Mouse (Mus musculus) ovary, adult 18-20 months (tissue): ENCODE measurements around the gene Hspa1a.
"Not testable (repeated sequence)": the region's sequence is repeated elsewhere in the genome, so short reads cannot be mapped to it uniquely, and the experiment has no call there.

Source experiments
- DNase-seq: peaks from one replicate; pipeline ENCODE4 v3.0.0; 2022; ENCODE audit warnings: low spot score, mixed read lengths

The Hspa1a gene

DNA sequence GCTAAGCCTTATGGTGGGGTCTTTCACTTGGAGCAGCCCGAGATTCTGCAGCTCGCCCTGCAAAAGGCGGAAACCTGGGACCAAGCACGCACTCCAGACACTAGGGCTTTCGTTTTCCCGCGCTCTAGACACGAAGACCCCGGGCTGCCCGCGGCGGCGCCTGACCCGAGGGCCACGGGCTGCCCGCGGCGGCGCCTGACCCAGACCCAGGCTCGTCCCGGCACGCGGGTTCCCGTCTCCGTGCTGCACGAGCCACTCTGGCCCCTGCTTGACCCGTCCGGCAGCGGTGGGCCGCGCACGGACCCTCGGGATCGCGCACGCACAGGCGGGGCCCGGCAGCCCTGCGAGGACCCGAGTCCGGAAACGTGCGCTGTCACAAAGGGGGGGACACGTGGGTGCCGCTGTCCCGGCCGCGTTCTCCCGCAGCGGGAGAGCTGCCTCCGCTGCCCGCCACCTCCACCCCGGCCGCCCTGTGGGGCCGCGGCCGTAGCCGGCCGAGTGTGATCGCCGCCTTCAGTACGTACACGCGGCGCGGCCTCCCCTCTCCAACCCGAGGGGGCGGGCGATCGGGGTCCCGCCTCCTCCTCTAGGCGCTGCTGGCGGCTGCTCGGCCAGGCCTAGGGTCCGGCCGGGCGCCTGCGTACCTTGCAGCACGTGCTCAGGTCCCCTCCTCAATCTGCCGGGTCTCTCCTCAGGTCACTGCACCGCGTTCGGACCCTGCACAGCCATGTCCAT, 28.9 kb upstream of the Hspa1a start, which contains the start of gene Vars:
Gene Vars (plus strand): TSS at position 271 of the 735 bp plus-strand sequence.
- DNase-seq = peak; percentile 86

DNA sequence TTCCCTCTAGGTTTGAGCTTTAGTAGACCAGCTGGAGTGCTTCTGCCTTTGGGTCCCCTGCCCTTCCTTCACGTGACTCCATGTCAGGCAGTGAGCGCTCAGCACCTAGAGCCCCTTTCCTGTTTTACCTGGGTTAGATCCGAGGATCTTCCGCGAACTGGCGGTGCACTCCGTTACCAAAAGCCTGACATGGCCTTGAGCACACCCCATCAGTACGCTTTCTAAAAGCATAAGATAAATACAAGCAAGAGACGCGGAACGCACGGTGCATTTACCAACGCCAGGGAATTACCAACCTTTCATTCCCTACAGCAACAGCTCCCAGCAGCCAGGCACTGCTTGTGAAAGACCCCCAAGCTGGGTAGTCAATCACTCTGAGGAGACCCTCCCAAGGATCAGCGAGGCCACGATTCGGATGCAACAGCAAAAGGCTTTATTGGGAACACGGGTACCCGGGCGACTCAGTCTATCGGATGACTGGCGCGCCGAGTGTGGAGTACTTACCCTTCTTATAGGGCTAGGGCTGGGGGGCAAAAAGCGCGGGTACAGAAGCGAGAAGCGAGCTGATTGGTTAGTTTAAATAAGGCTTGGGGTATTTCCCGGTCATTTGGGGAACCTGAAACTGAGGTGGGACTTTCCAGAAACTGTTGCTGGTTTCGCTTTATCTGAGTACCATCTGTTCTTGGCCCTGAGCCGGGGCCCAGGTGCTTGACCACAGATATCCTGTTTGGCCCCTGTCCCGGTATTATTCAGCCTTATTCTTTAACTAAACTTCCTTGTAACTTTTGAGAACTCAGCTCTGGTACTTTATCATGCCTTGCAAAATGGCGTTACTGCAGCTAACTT, 28.1 kb upstream of the Hspa1a start:
- not testable (repeated sequence) for DNase-seq

DNA sequence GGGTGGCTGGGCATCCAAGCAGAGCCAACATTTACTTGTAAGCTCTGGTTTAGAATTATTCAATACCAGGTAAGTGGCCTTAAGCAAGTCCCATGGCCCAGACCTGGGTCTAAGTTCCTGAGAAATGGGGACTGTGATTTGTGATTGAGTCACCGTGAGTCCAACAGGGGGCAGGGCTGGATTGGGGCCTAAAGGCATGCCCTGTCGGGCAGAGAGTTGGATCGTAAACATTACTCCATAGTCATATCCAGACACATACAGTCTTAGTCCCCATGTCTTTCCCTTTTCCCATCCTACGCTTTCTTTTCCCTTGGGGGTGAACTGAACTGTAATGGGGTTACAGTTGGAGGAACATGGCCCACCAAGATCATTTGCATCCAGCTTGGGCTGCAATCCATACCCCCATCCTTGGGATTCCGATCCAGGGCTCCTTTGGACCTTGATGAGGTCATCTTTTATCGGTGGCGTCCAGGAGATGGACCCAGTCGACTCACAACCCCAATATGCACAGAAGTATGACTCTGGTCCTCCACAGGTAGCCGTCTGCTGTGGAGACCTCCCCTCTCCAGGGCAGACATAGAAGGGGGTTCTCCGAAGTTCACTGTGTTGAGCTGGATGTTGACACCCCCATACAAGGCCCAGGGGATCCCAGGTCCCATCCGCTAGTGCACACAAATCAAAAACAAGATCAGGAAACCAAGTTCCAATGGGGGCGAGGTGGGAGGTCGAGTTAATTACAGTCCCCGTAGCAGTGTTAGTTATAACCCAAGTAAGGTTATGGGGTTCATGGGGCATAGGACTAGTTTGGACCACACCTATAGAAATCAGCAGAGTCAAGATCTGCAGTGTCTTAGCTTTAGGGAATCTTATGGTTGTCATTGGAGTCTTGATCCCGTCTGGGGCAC, 26.8 kb upstream of the Hspa1a start:
- no peak for DNase-seq

DNA sequence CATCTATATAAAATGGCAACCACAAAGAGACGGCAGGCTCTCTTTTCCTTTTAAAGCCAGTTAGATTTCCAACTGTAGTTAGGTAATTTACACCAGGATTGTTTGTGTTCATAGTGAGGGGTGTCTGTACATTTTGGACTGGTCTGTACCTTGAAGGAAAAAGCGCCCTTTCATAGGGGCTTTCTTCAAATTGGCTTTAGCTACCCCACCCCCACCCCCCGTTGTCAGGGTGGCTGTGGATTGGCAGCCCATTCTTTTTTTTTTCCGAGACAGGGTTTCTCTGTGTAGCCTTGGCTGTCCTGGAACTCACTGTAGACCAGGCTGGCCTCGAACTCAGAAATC, 25.2 kb upstream of the Hspa1a start:
- DNase-seq = no peak

DNA sequence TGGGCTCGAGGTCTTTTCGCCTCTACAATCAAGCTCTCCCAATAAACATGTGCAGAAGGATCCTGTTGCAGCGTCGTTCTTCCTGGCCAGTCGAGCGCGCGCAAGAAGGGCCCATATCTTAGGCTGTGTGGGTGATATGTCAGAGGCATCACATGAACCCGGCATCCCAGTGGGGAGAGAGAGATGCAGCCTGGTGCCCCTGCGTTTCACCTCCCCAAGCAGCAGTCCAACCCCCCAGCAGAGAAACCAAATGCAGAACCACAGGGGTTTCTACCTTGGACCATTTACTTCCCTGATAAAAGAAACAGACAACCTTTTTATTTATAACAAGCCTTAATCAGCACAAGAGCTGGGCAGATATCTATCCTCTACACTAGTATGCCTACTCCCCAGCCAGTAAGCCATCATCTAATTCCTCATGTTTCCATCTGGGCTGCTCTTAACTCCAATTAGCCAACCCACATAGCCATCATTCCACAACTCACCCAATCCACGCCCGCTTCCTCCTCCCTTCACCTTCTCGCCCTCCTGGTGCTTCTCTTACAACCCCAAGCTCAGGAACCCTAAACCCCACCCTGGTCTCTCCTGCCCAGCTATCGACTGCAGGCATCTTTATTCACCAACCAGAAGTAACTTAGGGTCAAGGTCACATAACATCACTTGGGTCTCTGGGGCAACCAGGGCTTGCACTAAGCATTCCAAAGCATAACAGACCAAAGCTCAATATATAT, 24.6 kb upstream of the Hspa1a start:
- no peak for DNase-seq

DNA sequence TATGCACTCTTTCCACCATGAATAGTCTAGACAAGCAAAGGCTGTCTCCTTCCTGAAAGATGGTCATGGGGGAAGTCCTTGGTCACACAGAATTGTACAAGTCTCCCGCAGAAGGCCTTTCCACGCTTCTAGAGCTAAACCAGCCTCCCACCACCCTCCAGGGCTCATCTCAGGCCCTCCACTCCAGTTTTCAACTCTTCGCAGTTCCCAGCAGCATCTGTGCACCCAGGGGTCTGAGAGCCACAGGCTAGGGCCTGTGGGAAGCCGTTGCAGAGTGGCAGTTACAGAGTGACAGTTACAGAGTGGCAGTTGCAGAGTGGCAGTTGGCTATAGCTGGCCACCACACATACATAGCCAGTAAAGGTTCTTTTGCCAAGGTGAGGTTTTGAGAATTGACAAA, 24.0 kb upstream of the Hspa1a start:
- DNase-seq = not testable (repeated sequence)

DNA sequence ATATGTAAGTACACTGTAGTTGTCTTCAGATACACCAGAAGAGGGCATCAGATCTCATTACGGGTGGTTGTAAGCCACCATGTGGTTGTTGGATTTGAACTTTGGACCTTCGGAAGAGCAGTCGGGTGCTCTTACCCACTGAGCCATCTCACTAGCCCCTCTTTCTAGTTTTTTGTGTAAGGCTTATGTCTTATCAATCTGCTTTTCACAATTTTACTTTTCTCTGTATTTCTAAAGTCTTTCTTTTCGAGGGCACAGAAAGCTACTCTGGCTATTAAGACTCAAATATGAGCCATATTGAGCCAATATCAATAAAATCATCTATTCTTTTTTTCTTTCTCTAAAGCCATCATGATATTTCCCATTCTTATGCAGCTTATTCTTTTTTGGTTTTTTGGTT, 23.2 kb upstream of the Hspa1a start:
- DNase-seq = not testable (repeated sequence)

DNA sequence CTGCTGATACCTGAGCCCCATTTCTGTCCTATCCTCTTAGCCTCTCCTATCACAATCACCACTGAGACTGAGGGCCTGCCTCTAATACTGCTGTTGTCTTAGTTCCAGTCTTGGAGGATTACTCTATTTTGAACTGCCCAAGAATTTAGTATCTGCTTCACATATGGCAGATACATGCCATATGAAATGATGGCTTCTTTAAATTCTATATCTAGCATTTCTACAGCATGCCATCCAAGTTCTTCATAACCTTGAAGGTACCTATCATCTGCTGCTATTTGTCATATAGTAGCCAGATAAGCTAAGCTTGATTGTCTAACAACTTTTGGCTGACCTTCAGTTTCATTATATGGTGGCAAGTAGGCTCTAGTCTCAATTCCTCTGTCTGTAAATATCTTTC, 22.8 kb upstream of the Hspa1a start:
- no peak for DNase-seq

DNA sequence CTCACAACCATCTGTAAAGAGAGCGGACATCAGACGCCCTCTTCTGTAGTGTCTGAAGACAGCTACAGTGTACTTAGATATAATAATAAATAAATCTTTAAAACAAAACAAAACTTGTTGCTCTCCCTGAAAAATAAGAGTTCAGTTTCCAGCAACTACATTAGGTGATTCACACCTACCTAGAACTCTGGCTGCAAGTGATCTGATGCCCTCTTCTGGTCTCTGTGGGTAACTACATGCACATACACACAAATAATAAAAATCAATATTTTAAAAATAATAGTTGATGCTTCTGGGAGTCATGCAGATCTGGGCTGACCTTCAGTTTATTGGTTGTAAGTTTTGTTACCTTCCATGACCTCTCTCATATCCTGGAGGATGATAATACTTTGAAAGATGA, 12.3 kb upstream of the Hspa1a start:
- no peak for DNase-seq

DNA sequence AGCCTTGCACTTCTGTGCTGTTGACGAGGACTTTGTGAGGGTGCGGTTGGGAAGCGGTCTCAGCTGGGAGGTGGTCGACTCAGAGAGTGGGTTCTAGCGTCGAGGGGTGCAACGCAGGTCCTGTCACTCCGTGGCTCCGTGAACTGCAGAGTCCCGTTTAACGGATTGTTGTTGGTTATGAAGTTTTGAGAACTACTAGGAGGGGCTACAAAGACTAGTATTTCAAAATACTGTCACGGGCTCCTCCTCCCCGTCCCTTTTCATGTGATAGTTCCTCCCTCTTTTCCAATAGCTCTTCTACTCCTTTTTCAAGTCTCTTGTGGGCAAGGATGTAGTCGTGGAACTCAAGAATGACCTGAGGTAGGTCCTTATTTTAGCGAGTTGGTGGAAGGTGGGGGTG, 10.4 kb upstream of the Hspa1a start:
- no peak for DNase-seq

DNA sequence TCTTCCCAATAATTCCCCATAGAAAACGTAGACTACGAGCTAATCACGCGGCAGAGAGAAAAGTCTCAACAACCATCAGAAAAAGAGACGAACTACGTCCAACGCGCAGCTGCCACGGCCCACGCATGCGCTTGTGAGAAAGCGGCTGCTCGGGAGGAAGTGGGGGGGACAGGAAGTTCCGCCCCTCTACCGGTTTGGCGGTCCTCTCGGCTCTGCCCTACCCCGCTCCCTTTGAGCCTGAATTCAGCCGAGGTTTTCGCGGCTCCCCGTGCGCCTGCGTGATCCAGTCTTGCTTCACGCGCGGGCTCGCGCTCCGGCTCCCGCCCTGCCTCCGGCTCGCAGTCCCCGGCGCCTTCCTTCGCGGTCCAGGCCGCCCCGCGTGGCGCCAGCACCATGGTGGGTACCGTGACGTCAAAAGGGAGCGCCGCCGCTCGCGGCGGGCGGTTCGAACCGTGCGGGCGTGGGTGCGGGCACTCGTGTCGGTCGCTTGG, 9.8 kb upstream of the Hspa1a start, which contains the start of gene Lsm2:
Gene Lsm2 (plus strand): TSS at position 173 of the 491 bp plus-strand sequence.
- peak; percentile 87 for DNase-seq

DNA sequence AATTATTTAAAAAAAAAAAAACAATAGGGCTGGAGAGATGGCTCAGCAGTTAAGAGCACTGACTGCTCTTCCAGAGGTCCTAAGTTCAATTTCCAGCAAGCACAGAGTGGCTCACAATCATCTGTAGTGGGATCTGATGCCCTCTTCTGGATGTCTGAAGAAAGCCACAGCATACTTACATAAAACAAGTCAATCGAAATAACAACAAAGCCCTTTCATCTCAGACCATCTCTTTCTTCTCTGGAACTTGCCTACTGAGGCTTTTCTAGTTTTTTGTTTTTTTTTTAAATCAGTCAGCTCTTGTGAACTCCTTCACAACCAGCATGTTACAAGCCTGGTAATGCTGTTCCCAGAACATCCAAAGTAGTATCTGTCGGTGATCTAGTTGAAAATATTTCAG, 8.7 kb upstream of the Hspa1a start:
- no peak for DNase-seq

DNA sequence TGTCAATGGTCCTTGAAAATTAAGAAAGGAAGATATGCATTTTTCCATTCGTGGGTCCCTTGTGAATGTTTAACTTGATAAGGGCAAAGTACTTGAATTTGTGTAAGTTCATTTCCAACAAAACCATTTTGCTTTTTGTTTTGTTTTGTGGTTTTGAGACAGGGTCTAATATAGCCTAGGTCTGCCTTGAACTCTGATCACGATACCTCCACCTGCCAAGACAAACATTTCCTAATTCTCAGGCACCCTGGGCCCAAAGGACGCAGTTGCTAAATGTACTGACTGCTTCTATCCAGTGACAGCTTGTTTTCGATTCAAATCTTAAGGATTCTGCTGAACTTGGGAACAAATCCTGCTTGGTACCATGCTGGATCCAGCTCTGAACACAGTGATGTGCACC, 7.7 kb upstream of the Hspa1a start:
- no peak for DNase-seq

DNA sequence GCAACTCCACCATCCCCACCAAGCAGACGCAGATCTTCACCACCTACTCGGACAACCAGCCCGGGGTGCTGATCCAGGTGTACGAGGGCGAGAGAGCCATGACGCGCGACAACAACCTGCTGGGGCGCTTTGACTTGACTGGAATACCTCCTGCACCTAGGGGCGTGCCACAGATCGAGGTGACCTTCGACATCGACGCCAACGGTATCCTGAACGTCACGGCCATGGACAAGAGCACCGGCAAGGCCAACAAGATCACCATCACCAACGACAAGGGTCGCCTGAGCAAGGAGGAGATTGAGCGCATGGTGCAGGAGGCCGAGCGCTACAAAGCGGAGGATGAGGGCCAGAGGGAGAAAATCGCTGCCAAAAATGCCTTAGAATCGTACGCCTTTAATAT, 6.3 kb upstream of the Hspa1a start:
- no peak for DNase-seq

DNA sequence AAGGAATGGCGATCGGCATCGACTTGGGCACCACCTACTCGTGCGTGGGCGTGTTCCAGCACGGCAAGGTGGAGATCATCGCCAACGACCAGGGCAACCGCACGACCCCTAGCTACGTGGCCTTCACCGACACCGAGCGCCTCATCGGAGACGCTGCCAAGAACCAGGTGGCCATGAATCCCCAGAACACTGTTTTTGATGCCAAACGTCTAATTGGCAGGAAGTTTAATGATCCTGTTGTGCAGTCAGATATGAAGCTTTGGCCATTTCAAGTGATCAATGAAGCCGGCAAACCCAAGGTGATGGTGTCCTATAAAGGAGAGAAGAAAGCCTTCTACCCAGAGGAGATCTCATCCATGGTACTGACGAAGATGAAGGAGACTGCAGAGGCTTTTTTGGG, 5.0 kb upstream of the Hspa1a start:
- DNase-seq = no peak

DNA sequence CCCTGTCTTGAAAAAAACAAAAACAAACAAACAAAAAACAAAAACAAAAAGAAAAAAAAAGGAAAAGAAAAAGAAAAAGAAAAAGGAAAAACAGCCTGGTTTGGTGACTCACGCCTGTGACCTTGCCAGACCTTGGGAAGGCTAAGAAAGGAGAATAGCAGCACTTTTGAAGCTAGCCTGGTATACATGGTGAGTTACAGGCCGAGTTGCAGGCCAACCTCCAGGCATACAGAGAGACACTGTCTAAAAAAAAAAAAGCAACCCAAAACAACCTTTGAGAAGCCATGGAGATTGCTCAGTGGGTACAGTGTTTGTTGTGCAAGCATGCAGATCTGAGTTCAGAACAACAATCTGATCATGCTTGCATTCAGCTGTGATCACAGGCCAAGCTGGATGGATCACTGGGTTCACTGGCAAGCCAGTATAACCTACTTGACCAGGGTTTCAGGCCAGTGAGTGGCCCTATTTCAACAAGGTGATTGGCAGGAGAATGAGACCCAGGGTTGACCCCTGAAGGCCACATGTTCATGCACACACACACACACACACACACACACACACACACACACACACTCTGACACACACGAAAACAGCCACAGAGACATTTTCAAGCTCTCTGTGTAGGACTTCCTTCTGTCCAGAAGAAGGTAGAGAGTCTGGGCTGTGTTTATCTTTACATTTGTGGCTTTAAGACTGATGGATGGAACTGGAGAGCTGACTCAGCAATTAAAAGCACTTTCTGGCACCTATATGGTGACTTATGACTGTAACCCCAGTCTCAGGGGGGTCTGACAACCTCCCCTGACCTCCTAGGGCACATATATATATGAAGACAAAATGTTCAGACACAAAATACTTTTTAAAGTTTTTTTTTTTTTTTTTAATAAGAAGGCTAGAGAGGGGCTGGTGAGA, 3.9 kb upstream of the Hspa1a start:
- no peak for DNase-seq

DNA sequence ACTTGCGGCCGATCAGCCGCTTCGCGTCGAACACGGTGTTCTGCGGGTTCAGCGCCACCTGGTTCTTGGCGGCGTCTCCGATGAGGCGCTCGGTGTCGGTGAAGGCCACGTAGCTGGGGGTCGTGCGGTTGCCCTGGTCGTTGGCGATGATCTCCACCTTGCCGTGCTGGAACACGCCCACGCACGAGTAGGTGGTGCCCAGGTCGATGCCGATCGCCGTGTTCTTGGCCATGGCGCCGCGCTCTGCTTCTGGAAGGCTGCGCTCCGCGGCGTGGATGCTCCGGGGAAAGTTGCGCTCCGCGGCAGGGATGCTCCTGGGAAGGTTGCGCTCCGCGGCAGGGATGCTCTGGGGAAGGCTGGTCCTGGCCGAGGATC, 275 bp downstream of the Hspa1a start:
- DNase-seq = not testable (repeated sequence)

DNA sequence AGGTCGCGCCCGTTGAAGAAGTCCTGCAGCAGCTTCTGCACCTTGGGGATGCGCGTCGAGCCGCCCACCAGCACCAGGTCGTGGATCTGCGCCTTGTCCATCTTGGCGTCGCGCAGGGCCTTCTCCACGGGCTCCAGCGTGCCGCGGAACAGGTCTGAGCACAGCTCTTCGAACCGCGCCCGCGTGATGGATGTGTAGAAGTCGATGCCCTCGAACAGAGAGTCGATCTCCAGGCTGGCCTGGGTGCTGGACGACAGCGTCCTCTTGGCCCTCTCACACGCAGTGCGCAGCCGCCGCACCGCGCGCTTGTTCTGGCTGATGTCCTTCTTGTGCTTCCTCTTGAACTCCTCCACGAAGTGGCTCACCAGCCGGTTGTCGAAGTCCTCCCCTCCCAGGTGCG, 1.1 kb downstream of the Hspa1a start:
- DNase-seq = not testable (repeated sequence)

DNA sequence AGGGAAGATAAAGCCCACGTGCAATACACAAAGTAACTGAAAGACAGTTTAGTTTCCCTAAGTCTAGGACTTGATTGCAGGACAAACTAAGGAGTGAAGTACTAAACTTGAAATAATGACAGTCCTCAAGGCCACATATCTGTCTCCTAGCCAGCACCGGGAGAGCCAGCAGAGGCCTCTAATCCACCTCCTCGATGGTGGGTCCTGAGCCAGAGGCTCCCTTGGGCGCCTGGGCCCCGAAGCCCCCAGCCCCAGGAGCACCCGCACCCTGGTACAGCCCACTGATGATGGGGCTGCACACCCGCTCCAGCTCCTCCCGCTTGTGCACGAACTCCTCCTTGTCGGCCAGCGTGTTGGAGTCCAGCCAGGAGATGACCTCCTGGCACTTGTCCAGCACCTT, 2.1 kb downstream of the Hspa1a start, which contains the start of gene Gm20481:
Gene Gm20481 (plus strand): TSS at position 91 of the 400 bp plus-strand sequence.
- DNase-seq = not testable (repeated sequence)

DNA sequence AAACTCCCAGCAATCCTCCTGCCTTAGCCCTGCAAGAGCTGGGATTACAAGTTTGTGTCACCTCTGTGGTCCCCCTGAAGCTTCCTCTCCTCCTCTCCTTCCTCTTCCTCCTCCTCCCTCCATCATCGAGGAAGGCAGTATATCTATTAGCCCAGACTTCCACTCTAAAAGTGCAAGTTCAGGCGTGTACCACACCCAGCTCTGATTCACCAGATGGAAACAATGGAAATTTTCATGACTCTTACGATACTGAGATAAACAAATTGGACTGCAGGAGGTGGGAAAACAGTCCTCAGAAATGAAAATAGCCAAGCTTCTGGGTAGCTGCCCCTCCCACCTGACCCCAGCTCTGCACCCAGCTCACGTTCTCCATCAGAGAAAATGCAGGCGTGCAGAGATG, 6.3 kb downstream of the Hspa1a start:
- no peak for DNase-seq
